Mouse (Mus musculus) lung, adult 2 months (tissue): ENCODE results near the gene Lca5.

ENCODE experiments used
- CTCF ChIP-seq: fragments of 200-500 bp; IDR thresholded peaks from 2 replicates; pipeline ENCODE4 v1.5.1; 2011; ENCODE audit warnings: mild to moderate bottlenecking, low read length, control low read depth; ENCODE audit not compliant: insufficient read depth
- POLR2A ChIP-seq: fragments of 200-500 bp; IDR thresholded peaks from 2 replicates; pipeline ENCODE4 v1.6.1; 2011; ENCODE audit warnings: low read depth, mild to moderate bottlenecking, control low read depth, low read length, borderline replicate concordance; ENCODE audit errors: extremely low read depth

DNA sequence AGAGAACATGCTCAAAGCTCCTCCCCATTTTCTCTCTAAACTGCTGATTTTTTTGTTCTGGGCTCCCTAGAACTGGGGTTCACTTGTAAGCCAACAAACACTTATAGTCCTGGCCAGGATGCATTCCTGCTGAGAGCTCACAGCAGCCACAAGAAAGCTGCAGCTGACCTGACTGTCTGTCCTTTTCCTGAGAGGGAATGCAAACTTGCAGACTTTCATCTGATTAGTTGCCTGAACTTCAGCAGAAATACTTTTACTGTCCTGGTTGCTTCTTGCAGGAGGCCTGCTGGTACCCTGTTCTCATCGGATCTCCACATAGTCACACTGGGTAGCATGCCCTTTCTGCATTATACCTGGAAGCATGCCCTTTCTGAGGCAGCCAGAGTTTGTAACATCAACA, 91.0 kb downstream of the Lca5 start:
- TF ChIP-seq CTCF = no peak
- TF ChIP-seq POLR2A = no peak
